Mouse (Mus musculus): ENCODE measurements around the gene Enpp6.
A peak's percentile ranks its signal among the peaks of the same experiment; 100 is the strongest.

The Enpp6 gene

DNA sequence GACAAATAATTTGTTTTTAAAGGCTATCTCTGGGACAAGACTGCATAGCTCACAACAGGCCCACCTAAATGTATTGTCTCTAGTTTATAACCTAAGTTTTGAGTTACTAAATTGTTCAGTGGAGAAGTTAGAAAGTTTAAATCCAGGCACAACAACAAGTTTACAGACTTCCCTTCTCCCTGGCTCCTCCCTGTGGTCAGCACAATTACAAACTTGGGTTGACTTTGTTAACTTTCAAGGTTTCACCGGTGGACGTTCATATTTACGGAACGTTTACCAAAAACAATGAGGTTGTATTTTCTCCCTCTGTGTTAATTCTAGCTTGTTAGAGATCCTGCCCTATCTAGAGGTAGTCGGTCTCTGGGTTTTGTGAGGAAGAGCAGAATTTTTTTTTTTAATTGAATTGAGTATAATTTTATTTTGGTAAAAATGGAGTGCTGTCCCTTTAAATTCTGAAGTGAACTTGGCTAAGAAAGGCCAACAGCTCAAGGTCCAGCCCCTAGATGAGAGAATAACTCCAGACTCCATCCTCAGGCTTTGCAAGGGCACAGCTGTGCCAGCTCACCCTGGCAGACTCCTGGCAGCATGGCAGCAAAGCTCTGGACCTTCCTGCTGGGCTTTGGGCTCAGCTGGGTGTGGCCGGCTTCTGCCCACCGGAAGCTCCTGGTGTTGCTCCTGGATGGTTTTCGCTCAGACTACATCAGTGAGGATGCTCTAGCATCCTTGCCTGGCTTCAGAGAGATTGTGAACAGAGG, at the start of gene Enpp6:
TSS of gene Enpp6 (plus strand) at position 502 of the 755 bp plus-strand sequence.
- no peak for DNase-seq

GRCm38 (mm10) chr8:46938218-46938617, 48.5 kb upstream of the Enpp6 start:
- no peak for DNase-seq

DNA sequence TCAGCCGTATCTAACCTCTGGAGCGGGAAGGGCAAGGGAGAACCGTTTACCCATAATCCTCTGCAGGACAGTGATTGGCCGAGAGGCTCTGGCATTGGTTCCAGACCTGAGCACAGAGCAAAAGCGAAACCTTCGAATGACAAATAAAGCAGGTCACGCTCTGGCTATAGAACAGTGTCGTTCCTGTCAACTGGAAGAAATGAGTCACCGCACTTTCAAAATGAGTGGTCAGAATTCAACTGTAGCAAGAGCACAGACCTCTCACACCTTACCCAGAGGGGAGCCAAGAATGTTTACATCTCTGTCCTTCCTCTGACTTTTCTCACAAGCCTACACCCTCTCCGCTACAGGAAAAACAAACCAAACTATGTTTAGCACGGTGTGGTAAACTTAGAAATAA, 45.4 kb upstream of the Enpp6 start:
- DNase-seq = peak; percentile 67

DNA sequence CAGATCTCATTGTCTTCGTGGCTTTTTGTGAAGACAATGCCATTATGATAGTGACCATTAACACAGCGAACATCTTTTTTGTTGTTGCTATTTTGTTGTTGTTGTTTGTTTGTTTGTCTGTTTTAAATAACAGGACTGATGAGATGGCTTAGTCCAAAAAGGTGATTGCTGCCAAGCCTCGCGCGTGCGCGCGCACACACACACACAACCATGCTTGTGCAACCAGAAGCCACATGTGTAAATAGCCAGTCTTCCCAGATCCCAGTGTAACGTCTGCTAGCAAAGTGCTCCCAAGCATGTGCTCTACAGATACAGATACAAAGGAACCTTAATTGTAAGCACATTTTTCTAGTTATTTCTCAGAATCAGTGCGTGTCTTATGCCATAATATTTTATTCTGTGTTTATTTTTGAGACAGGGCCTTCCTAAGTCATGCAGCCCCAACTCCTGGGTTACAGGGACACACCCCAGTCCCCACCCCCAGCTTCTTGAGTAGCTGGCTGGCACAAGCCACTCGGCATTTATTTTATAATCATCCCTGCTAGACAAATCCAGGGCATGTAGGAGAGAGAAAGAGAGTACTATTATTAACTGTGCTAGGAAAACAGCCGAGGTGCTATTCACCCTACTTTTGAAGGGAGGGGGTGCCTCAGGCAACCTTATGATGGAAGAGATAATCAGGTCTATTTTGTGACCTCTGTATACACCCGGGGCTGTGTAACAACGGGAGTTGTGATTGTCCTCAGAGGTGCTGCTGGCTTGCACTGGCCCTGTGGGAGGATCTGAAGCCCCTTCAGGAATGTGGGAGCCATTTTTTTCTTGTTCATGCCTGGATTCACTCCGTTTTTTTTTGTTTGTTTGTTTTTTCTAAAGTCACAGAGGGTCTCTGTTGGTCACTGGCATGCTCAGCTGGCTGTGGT, 44.7 kb upstream of the Enpp6 start:
- DNase-seq = no peak

GRCm38 (mm10) chr8:46942651-46943024, 44.0 kb upstream of the Enpp6 start:
- DNase-seq = no peak

DNA sequence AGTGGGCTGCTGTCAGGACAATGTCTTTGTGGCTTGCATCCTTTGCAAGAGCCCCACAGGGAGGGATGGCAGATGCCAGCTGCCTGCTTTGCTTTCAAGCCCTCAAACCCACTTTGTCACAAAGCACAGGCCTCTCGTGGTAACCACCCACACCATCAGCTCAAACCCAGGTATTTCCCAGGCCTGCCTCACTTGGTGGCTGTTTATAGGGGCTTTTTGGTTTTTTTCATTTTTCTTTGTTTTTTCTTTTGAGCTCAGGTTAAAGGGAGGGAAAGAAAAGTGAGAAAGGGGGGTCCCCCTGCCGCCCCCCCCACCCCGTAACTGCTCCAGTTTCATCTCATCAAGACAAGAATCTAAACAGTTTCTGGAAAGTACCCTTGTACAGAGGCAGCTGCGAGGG, 43.4 kb upstream of the Enpp6 start:
- no peak for DNase-seq

DNA sequence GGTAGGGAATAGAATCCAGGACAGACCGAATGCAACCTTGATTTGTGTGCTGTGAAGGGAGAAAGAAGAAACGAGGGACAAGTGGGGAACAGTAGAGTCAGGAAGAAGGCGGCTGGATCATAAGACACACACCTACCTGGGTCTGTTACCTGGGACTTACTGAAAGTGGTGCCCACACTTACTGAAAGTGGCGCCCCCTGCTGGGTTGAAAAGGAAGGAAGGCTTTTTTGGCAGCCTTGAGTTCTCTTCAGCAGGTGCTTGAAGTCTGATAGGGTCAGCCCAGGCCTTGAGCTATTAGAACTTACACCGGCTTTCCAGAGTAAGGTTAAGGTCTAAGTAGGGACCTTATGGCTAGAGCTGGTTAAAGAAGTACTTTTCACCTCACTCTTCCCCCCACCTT, 40.5 kb upstream of the Enpp6 start:
- DNase-seq = peak; percentile 55

GRCm38 (mm10) chr8:46948091-46948757, 38.5 kb upstream of the Enpp6 start:
- no peak for DNase-seq

- peak; percentile 86 for DNase-seq
Observed at GRCm38 (mm10) chr8:46953472-46953871, 33.2 kb upstream of the Enpp6 start.

DNA sequence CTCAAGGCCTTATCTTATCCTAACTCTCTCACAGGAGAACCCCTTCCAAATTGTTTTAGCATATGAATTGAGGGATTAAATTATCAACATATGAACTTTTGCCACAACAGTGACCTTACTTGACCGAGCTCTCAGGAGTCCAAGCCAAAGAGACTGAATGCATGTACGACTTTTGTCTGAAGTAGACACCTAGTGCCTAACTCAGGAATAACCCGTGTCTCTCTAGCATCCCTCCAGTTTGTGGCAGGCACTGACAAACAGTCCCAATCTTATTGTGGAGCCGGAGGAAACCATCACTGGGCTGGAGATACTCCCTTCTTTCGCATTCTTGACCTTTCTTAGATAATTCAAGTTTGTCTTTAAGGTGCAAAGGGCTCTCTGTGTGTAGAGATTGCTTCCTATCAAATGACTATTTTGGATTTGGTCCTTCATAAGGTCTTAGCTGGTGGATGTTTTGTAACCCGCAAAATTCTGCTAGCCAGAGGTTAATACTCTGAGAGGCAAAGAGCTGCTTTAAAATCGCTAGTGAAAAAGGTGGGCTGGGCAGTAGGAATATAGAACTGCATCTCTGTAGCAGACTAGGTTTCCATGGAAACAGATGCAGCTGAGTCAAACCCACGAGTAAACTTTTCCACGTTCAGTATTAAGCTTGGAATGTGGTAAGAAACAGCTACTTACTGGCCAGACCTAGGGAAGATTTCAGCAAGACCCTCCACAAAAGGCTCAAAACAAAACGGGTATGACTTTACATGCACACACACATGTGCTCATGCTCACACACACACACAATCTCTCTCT, 23.9 kb upstream of the Enpp6 start:
- no peak for DNase-seq

- DNase-seq = no peak
Observed at GRCm38 (mm10) chr8:46963619-46964145, 23.0 kb upstream of the Enpp6 start.

- no peak for DNase-seq
Observed at GRCm38 (mm10) chr8:46965812-46966211, 20.9 kb upstream of the Enpp6 start.

- no peak for DNase-seq
Observed at GRCm38 (mm10) chr8:46968721-46969120, 18.0 kb upstream of the Enpp6 start.

- no peak for DNase-seq
Observed at GRCm38 (mm10) chr8:46969386-46969785, 17.3 kb upstream of the Enpp6 start.

DNA sequence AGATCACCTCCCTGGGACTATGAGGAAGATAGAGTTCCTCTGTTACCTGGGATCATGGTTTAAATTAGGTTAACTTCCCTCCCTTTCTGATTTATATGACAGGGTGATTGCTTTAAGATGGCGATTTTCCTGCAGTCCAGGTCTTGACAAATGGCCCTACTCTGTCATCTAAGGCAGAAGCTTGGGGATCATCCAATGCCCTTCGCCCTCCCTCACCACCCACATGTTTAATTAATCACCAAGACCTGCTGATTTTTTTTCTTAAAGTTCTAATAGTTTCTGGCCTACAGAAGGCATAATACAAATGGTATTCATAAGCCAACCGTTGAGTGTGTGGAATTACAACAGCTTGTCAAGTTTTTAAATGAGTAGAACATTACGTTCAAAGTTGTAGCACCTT, 9.3 kb upstream of the Enpp6 start:
- DNase-seq = no peak

DNA sequence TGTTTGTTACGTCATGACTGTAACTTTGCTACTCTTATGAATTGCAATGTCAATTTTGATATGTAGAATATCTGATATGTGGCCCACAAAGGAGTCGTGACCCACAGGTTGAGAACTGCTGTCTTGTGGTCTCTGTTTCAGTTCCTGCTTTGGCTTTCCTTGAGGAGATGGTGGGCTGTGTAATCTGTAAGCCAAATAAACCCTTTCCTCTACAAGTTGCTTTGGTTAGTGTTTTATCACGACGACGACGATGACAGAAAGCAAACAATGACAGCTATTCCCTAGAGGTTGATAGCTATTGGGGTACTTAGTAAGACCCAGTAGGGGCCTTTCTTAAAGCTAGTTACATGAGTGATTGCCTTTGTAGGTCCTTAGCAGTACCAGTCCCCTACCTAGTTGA, 4.5 kb upstream of the Enpp6 start:
- no peak for DNase-seq

DNA sequence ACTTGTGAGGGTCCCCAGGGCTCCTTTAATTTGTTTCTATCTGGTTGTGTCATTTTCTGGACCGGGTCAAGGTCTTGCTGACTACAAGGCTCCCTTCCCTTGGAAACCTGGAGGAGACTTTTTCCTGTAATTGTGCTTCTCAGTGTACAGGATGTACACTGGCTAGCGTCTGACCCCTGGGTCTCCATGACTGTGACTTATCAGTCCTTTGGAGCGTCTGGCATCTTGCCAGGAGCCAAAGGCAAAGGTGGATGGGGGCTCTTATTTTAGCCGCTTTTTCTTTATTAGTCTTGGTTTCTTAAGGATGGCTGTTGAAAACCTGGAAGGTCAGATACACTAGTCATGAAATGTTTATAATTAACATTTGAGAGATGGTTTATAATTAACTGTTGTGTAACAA, 3.9 kb upstream of the Enpp6 start:
- peak; percentile 29 for DNase-seq

- DNase-seq = no peak
Observed at GRCm38 (mm10) chr8:46984647-46985046, 2.0 kb upstream of the Enpp6 start.

GRCm38 (mm10) chr8:46988366-46988765, 1.7 kb downstream of the Enpp6 start:
- no peak for DNase-seq

GRCm38 (mm10) chr8:46991081-46991480, 4.4 kb downstream of the Enpp6 start:
- DNase-seq = peak; percentile 8

GRCm38 (mm10) chr8:46992579-46992978, 5.9 kb downstream of the Enpp6 start:
- DNase-seq = no peak

DNA sequence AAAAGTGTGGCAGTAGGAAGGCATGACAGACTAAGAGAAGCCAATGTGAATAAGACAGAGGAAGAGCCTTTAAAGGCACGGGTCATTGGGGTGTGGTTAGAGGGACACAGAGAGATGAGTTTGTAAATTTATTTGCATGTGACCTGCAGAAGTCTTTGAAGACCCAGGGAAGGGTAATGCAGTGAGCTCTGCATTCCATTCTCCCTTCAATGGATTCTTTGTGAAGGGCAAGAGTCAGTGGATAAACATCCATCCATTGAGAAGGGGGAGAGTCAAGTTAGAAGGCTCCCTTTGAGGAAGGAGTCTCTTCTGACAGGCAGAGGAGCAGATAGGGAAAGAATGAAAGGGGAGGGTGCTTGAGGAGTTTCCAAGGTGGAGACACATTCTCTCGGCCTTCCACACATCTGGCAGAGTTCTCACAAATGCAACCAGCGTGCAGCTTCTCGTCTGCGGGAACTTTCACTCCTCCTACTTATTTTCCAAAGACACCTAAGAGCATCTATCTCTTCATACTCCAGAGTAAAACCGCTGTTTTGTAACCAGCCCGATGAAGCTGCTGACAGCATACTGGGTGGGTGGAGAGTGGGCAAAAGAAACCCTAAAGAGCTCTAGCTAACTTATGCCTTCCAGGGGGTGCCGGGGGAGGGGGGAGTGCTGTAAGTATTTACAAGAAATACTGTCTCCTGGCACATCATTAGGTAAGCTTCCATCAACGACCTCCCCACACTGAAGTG, 9.4 kb downstream of the Enpp6 start:
- DNase-seq = no peak
